Mouse (Mus musculus) forebrain, embryonic 11.5 days (tissue): Measurements from ENCODE around the gene Tomm40l. TPM values are rescaled to one million over a fixed set of nuclear protein-coding genes. Genes with fewer than 3 reads are reported as not detected.

ENCODE experiments used
- ATAC-seq: fragments of 200-750 bp; cut with Nextera tagmentation; replicated peaks from 2 replicates; pipeline ENCODE4 v1.8.0; 2017; ENCODE audit warnings: moderate TSS enrichment; ENCODE audit not compliant: low FRiP score
- DNase-seq: peaks from one replicate; pipeline ENCODE4 v3.0.0-alpha.2; 2017; ENCODE audit warnings: low spot score
- H3K27ac ChIP-seq: fragments of 300-500 bp; sonication (generic); 2 replicates; pipeline ENCODE4 v1.5.1; 2014; ENCODE audit warnings: low read depth, low read length
- H3K27me3 ChIP-seq: fragments of 300-500 bp; sonication (generic); 2 replicates; pipeline ENCODE4 v1.6.1; 2014; ENCODE audit warnings: mild to moderate bottlenecking, low read length, mixed read lengths; ENCODE audit not compliant: control insufficient read depth, insufficient read depth
- H3K36me3 ChIP-seq: fragments of 300-500 bp; sonication (generic); 2 replicates; pipeline ENCODE4 v1.6.1; 2014; ENCODE audit warnings: mild to moderate bottlenecking, low read length, moderate library complexity, mixed read lengths; ENCODE audit not compliant: control insufficient read depth, insufficient read depth
- H3K4me1 ChIP-seq: fragments of 300-500 bp; sonication (generic); replicated peaks from 2 replicates; pipeline ENCODE4 v1.6.1; 2014; ENCODE audit warnings: low read length, mixed read lengths; ENCODE audit not compliant: control insufficient read depth, insufficient read depth
- H3K4me2 ChIP-seq: fragments of 300-500 bp; sonication (generic); 2 replicates; pipeline ENCODE4 v1.6.1; 2014; ENCODE audit warnings: low read depth, mild to moderate bottlenecking, low read length, moderate library complexity, mixed read lengths; ENCODE audit not compliant: severe bottlenecking
- H3K4me3 ChIP-seq: fragments of 300-500 bp; sonication (generic); 2 replicates; pipeline ENCODE4 v1.5.1; 2014; ENCODE audit warnings: low read depth, low read length
- H3K9ac ChIP-seq: fragments of 300-500 bp; sonication (generic); 2 replicates; pipeline ENCODE4 v1.6.1; 2014; ENCODE audit warnings: low read length
- H3K9me3 ChIP-seq: fragments of 300-500 bp; sonication (generic); 2 replicates; pipeline ENCODE4 v1.6.1; 2016; ENCODE audit warnings: low read length, mixed read lengths; ENCODE audit not compliant: control insufficient read depth
- WGBS: fragments of 180-500 bp; shearing (Covaris S2); extraction: QIAGEN DNeasy Blood & Tissue Kit; methylation state at CpG from one replicate; pipeline ENCODE4 v1.1.7; 2014; 5-methylcytosine and 5-hydroxymethylcytosine counted together
- polyA plus RNA-seq: library from polyadenylated mRNA; unstranded; fragments of >200 nt; fragmentation: Nextera tagmentation; extraction: Ambion mirVana; gene quantifications from 2 replicates; pipeline ENCODE4 v1.2.1, GENCODE M21; 2014

The Tomm40l gene
- polyA plus RNA-seq, 1 experiment from 2014 or later = 31.6 TPM

DNA sequence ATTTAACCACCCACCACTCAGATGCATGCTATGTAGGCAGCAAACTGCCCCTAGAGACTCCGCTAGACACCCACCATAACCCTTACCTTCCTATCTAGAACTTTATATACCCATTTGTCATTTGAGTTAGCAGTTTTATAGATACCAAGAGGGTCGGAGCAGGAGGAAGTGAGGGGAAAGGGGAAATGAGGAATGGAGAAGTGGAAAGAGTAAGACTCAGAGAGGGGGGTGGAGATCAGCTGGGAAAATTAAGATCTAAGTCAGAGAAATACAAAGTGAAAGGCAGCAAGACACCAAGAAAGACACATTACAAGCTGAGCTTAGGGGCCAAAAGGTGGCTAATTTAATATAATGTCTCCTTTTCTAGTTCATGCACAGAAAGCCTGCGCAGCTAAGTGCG is 12.2 kb upstream of the Tomm40l start:
- no peak overlapping the region for H3K4me3 ChIP-seq
- DNase-seq (no peak), ATAC-seq (no peak)
- peaks cover 16% of the 10 kb centered on the region; the same call in 1 of the 2 replicates for H3K36me3 ChIP-seq
- no peak overlapping the region for H3K9ac ChIP-seq
- no peak overlapping the region for H3K4me2 ChIP-seq
- H3K4me1 ChIP-seq = no peaks in the 10 kb centered on the region; the same call in 1 of the 2 replicates
- H3K27me3 ChIP-seq = no peaks in the 10 kb centered on the region
- WGBS = 93% methylated on average over 4 of the region's 4 CpGs
- H3K9me3 ChIP-seq = no peaks in the 10 kb centered on the region
- no peak overlapping the region for H3K27ac ChIP-seq

DNA sequence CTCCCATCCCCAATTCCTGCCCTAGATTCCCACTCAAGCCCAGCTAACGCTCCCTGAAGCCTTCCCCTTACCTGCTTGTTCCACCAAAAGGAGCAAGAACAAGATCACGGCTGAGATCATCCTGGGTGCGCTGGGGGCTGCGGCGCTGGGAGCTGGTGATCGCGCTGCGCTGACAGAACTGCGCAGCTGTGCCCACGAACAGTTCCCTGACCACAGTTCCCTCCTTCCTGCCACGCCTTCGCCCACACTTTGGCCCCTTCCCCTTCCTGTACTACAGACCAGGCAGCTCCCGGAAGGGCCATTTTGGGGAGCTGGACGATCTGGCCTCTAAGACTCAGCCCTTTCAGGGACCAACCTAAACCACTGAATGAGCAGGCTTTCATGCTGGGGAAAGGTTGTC is 11.8 kb upstream of the Tomm40l start, which contains the start of gene Fcer1g:
Gene Fcer1g (minus strand): TSS at position 240 of the 400 bp plus-strand sequence.
- H3K9me3 ChIP-seq = no peaks in the 10 kb centered on the region
- ATAC-seq = no peak
- H3K27me3 ChIP-seq = no peaks in the 10 kb centered on the region
- H3K4me1 ChIP-seq = no peaks in the 10 kb centered on the region; the same call in 1 of the 2 replicates
- no peak within 1 kb of the TSS for H3K27ac ChIP-seq
- H3K9ac ChIP-seq = no peak within 1 kb of the TSS
- no peak within 1 kb of the TSS for H3K4me2 ChIP-seq
- DNase-seq = no peak
- H3K36me3 ChIP-seq = peaks cover 16% of the 10 kb centered on the region; the same call in 1 of the 2 replicates
- H3K4me3 ChIP-seq = no peak within 1 kb of the TSS
- 93% methylated on average over 14 of the region's 14 CpGs for WGBS

DNA sequence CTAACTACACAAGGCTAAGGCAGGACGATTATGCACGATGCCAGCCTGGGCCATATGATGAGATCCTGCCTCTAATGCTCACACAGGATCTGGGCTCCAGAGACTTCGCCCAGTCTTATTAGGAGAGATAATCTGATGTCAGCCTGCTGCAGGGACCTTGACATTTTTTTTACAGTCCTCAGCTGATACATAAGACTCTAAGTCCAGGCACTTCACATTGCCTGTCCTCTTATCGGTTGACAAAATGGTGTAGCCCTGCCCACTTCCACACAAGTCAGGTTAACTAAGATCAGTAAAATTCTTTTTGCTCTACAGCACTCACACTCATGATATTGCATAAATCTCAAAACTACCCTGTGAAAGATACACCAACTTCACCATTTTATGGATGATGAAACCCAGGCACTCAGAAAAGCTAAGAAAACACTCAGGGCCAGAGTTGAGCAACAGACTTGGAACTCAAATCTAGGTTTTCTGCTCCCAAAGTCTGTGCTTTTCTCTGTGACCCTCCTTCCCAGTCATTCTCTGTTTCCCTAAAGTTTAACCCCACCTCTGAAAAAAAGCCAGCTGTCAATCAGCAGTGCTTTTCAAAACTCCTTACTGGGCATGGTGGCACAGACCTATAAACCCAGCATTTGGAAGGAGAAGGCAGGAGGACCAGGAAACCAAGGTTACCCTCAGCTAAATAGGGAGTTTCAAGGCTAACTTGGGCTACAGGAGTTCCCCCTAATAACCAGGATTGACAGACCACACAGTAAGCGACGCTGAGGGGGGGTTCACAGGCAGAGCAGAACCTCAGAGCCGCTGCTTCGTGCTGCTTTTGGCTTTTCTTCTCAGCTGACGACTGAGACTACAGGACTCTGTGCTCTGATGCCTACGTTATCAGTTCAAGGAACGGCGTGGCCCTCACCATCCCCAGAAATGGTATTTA is 10.8 kb upstream of the Tomm40l start:
- no peaks in the 10 kb centered on the region; the same call in 1 of the 2 replicates for H3K4me1 ChIP-seq
- no peak overlapping the region for H3K27ac ChIP-seq
- no peak overlapping the region for H3K9ac ChIP-seq
- no peaks in the 10 kb centered on the region for H3K27me3 ChIP-seq
- no peaks in the 10 kb centered on the region for H3K9me3 ChIP-seq
- ATAC-seq (no peak), DNase-seq (no peak)
- WGBS = 85% methylated on average over 12 of the region's 12 CpGs
- no peak overlapping the region for H3K4me3 ChIP-seq
- H3K36me3 ChIP-seq = peaks cover 16% of the 10 kb centered on the region; the same call in 1 of the 2 replicates
- no peak overlapping the region for H3K4me2 ChIP-seq

DNA sequence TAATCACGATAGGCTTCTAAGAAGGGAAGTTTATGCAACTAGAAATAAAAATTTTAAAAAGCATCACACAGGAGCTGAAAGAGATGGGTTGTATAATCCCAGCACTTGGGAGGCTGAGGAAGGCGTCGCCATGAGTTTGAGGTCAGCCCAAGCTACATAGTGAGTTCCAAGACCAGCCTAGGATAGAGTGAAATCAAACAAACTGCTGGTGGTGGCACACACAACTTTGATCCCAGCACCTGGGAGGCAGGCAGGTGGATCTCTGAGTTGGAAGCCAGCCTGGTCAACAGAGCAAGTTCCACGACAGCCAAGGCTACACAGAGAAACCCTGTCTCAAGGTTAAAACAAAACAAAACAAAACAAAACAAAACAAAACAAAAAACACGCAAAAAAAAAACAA is 10.0 kb upstream of the Tomm40l start:
- ATAC-seq (no peak), DNase-seq (no peak)
- Histone ChIP-seq H3K4me2 (no peak overlapping the region), H3K9ac (no peak overlapping the region), H3K4me3 (no peak overlapping the region), H3K36me3 (peaks cover 11% of the 10 kb centered on the region; the same call in 1 of the 2 replicates), H3K4me1 (no peaks in the 10 kb centered on the region; the same call in 1 of the 2 replicates), H3K9me3 (no peaks in the 10 kb centered on the region), H3K27me3 (no peaks in the 10 kb centered on the region), H3K27ac (no peak overlapping the region)
- 88% methylated on average over 5 of the region's 5 CpGs for WGBS

DNA sequence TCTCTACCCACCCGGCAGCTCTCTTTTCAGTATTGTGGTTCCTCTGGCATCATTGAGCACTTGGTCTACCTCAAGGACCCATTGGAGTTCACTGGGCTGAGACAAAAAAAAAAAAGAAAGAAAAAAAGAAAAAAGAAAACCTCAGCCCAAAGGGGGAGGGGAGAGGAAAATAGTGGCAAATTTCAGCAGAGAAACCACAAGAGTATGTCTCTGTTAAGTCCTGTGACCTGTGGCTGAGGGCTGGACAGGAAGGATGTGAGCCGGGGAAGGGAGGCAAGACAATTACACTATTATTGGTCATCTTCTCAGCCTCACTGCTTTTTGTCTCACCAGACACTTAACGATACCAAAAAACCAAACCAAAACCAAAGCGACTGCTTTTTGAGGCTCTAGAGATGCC is 9.5 kb upstream of the Tomm40l start:
- no peak for ATAC-seq
- Histone ChIP-seq H3K27ac (no peak overlapping the region), H3K4me2 (no peak overlapping the region), H3K9ac (no peak overlapping the region), H3K36me3 (peaks cover 8% of the 10 kb centered on the region; the same call in 1 of the 2 replicates), H3K4me1 (no peaks in the 10 kb centered on the region; the same call in 1 of the 2 replicates), H3K27me3 (no peaks in the 10 kb centered on the region), H3K9me3 (no peaks in the 10 kb centered on the region), H3K4me3 (no peak overlapping the region)
- 71% methylated on average over 4 of the region's 4 CpGs for WGBS
- DNase-seq = no peak

DNA sequence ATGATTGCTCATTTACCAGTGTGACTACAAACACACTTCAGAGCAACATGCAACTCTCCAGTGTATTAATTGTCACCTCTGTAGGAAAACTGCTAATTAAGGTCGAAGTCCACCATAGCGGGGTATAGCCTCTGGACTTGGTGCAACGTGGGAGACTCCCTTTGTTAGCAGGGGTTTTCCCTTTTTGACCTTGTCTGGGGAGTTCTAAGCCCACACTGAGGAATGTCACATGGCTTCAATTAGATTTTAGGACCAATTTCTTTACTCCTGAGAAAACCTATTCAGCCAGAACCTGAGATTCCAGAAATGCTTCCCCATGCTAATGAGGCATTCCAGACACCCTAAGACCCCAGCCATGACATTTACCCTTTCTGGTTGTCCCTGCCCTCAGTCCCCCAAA is 7.9 kb upstream of the Tomm40l start:
- Histone ChIP-seq H3K27ac (no peak overlapping the region), H3K9me3 (no peaks in the 10 kb centered on the region), H3K9ac (no peak overlapping the region), H3K27me3 (no peaks in the 10 kb centered on the region), H3K4me3 (no peak overlapping the region), H3K4me2 (no peak overlapping the region), H3K4me1 (no peaks in the 10 kb centered on the region; the same call in 1 of the 2 replicates), H3K36me3 (no peaks in the 10 kb centered on the region; the same call in 1 of the 2 replicates)
- ATAC-seq (no peak), DNase-seq (no peak)
- WGBS = 16% methylated on average over 3 of the region's 3 CpGs

DNA sequence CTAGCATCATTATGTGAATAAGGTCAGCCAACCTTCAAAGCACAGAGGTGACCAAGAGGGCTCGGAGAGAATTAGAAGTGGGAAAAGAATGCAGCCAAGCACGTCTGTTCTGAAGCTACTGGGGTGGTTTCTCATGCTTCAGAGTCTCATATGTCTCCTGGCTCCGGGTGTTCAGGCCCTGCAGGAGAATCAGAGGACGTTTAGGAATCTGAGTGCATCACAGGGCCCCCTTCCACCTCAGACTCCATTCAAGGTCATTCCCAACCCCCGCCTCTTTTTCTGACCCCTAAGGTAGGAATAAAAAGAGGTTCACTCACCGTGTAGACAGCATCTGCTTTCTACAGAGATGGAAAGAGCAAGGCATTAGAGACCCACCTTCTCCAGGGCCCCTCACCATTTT is 7.4 kb upstream of the Tomm40l start:
- H3K27me3 ChIP-seq = no peaks in the 10 kb centered on the region
- H3K4me2 ChIP-seq = no peak overlapping the region
- H3K9me3 ChIP-seq = no peaks in the 10 kb centered on the region
- H3K4me1 ChIP-seq = no peaks in the 10 kb centered on the region; the same call in 1 of the 2 replicates
- H3K27ac ChIP-seq = no peak overlapping the region
- no peak for ATAC-seq
- H3K9ac ChIP-seq = no peak overlapping the region
- WGBS = 35% methylated on average over 6 of the region's 6 CpGs
- DNase-seq = no peak
- no peak overlapping the region for H3K4me3 ChIP-seq
- no peaks in the 10 kb centered on the region; the same call in 1 of the 2 replicates for H3K36me3 ChIP-seq

DNA sequence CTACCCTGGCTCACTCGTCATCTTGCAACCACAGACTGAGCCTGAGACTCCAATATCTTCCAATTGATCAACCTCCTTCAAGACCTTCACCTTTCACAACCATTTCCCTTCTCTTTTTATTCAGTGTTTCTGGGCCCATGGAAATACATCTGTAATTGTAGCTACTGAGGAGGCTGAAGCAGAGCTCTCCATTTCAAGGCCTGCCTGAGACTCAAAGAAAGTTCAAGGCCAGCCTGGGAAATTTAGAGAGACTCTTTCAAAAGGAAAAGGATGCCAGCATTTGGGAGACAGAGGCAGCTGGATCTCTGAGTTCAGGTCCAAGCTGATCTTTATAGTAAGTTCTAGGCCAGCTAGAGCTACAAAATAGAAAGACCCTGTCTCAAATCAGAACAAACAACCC is 5.6 kb upstream of the Tomm40l start:
- no peak overlapping the region for H3K4me2 ChIP-seq
- no peaks in the 10 kb centered on the region; the same call in 1 of the 2 replicates for H3K4me1 ChIP-seq
- no peaks in the 10 kb centered on the region for H3K36me3 ChIP-seq
- ATAC-seq (no peak), DNase-seq (no peak)
- no peak overlapping the region for H3K9ac ChIP-seq
- no peaks in the 10 kb centered on the region for H3K27me3 ChIP-seq
- H3K9me3 ChIP-seq = no peaks in the 10 kb centered on the region
- no peak overlapping the region for H3K4me3 ChIP-seq
- H3K27ac ChIP-seq = no peak overlapping the region
- WGBS = 94% methylated on average over 1 of the region's 1 CpGs
